Mouse (Mus musculus) cerebellum, adult 2 months (tissue): ENCODE measurements at regions not wholly inside any gene's neighbourhood (a gene's known extent, or its start where the extent isn't known, plus 50 kb on each side); places are given as distances from the start of the nearest gene placed in this dataset.
A peak's percentile ranks its signal among the peaks of the same experiment; 100 is the strongest.

Experiments used
- DNase-seq, 2 experiments: peaks; one replicate each; pipeline ENCODE4 v3.0.0; 2021
- H3K27ac ChIP-seq: fragments of 200-500 bp; 2 replicates; pipeline ENCODE4 v1.5.1; 2012; ENCODE audit warnings: low read length, control low read depth, inconsistent platforms; ENCODE audit not compliant: insufficient read depth
- H3K27me3 ChIP-seq: fragments of 200-500 bp; 2 replicates; pipeline ENCODE4 v1.6.1; 2012; ENCODE audit warnings: inconsistent platforms, mild to moderate bottlenecking, low read length, moderate library complexity; ENCODE audit not compliant: control insufficient read depth, insufficient read depth
- H3K4me1 ChIP-seq: fragments of 200-500 bp; 2 replicates; pipeline ENCODE4 v1.6.1; 2011; ENCODE audit warnings: low read length; ENCODE audit not compliant: control insufficient read depth, insufficient read depth
- H3K4me3 ChIP-seq: fragments of 200-500 bp; replicated peaks from 2 replicates; pipeline ENCODE3; 2011; ENCODE audit warnings: mild to moderate bottlenecking, low read depth, low read length, control low read depth; ENCODE audit not compliant: insufficient read depth
- CTCF ChIP-seq: fragments of 200-500 bp; IDR thresholded peaks from 2 replicates; pipeline ENCODE4 v1.5.1; 2011; ENCODE audit warnings: low read depth, mild to moderate bottlenecking, control low read depth, low read length, moderate library complexity, borderline replicate concordance; ENCODE audit not compliant: insufficient read depth
- POLR2A ChIP-seq: fragments of 200-500 bp; IDR thresholded peaks from 2 replicates; pipeline ENCODE4 v1.6.1; 2011; ENCODE audit warnings: low read length, control low read depth, borderline replicate concordance; ENCODE audit not compliant: insufficient read depth
- WGBS: fragments of 180-500 bp; shearing (Covaris S2); methylation state at CpG from one replicate; pipeline ENCODE4 v1.1.7; 2018; 5-methylcytosine and 5-hydroxymethylcytosine counted together

DNA sequence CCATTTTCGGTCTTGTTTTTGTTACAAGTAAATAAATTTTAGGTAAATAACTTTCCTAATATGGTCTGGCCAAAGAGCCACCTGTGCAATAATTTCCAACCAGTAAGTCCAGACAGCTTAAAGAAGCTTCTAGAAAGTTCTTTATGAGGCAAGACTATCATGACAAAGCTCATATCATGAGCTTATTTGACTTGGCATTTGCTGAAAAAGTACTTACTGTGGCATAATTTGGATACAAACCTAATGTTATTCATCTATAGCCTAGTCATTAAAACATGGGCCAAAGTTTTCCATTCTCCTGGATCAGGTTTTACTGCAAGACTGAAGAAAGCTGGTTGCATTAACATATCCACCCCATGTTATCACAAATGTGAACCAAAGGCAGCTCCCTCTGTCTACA is 182.1 kb upstream of the Thbs1 start:
- H3K27me3 ChIP-seq = no peaks in the 10 kb centered on the region
- 84% methylated on average over 1 of the region's 1 CpGs for WGBS
- DNase-seq = no peak
- H3K4me1 ChIP-seq = no peaks in the 10 kb centered on the region
- H3K4me3 ChIP-seq = no peak overlapping the region
- TF ChIP-seq POLR2A (no peak), CTCF (no peak)
- H3K27ac ChIP-seq = no peak overlapping the region

DNA sequence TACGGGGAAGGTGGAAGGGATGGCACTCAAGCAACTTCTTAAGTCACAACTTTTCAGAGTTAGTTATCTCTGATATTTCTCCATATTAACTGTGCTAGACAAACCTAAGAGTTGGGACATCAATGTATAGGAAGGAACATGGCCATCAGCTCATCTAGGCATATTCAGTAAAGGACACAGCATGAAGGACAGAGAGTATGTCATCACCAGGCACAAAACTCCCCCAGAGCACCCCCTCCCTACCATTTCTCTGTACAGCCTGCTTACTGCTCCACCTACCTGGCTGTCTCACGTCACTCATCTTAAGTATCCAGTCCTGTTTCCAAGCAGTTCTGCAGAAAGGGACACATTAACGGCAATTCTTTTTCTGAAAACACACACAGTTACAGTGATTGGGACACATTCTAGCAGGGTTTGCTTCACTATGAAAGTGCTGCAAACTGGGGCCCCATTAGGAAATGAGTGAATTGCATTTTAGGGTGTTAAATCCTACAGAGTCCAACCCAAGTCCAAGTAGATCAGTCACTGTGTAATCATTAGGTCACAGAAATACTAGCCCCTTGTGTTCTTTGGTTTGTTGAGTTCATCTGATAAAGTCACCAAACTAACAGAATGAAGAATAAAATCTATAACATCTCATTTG is 180.7 kb upstream of the Thbs1 start:
- H3K27ac ChIP-seq = no peak overlapping the region
- H3K4me1 ChIP-seq = no peaks in the 10 kb centered on the region
- no peak for DNase-seq
- TF ChIP-seq CTCF (no peak), POLR2A (no peak)
- WGBS = 90% methylated on average over 3 of the region's 3 CpGs
- H3K27me3 ChIP-seq = no peaks in the 10 kb centered on the region
- H3K4me3 ChIP-seq = no peak overlapping the region

DNA sequence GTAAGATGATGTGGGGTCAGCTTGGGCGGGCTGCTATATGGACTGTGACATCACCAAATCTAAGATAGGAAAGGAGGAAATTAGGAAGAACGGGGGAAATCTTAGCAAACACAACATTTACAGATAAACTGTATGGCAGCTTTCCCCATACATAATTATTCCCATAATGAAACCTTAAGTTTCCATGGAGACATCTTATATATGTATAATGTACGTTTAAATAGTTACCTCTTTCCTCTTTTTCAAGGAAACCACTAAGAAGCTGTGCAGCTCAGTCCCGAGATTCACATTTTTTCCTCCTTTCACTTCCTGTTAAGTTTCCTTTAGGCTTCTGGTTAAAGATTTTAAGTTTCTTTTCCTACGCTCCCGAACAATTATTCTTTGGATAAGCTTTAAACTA is 175.1 kb upstream of the Thbs1 start:
- Histone ChIP-seq H3K27me3 (no peaks in the 10 kb centered on the region), H3K27ac (no peak overlapping the region), H3K4me1 (no peaks in the 10 kb centered on the region), H3K4me3 (no peak overlapping the region)
- DNase-seq = no peak
- TF ChIP-seq POLR2A (no peak), CTCF (no peak)
- 89% methylated on average over 6 of the region's 6 CpGs for WGBS

DNA sequence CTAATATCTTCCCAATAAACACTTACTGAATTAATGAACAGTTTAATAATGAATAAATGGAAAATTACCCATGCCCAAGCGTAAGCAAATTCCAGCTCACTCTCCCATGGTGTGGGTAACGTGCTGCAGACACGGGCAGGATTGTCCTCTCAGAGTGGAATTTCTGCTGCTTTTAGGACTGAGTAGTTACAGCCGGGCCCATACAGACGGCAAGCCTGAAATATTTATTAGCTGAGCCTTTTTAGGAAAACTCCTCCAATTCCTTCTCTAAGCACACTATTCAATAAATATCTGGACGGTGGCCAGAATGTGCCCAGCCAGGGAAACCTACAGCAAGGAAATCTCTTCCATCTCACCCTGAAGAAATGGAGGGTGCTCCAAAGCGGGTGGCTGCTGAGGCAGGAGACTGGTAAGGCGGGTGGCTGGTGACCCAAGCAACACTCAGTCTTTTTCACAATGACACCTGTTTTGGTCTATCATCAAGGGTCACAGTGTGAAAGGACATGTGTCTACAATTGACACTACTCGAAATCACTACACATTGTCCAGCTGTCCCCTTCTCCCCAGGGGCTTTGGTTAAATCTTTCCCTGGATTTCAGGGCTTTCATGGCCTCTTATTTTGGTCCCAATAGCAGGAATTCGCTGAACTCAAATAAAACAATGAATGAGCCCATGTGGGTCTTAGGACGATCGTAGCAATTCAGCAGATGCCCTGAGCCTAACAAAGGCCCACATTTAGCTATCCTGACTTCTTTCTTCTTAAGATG is 173.2 kb upstream of the Thbs1 start:
- 61% methylated on average over 12 of the region's 12 CpGs for WGBS
- no peak for TF ChIP-seq POLR2A
- no peak for TF ChIP-seq CTCF
- no peak overlapping the region for H3K27ac ChIP-seq
- H3K27me3 ChIP-seq = no peaks in the 10 kb centered on the region
- H3K4me1 ChIP-seq = no peaks in the 10 kb centered on the region
- no peak for DNase-seq
- H3K4me3 ChIP-seq = no peak overlapping the region

DNA sequence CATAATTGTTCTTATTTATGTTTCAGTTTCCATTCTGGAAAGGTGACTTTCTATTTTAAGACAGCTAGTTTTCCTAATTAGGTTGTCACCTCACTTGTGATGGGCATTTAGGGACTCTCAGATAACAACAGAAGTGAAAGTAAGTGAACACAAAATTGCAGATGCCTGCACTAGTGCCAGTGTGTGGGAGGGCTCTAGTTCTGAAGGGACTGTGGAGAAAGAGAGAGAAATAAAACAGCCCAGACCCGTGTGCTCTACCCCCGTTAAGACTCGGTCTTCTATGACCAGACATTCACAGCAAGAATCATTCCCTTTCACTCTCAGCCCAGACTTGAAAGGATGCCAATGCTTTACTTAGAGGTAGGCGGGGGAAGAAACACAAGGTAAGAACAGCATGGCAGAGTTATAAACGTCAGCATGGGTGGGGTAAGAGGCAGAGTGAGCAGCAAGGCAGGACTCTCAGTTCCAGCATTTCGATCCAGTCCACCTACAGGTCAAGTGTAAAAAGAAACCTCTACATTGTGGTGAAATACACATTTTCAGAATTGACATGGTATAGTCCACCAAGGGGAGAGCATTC is 170.1 kb upstream of the Thbs1 start:
- Histone ChIP-seq H3K27me3 (no peaks in the 10 kb centered on the region), H3K4me1 (no peaks in the 10 kb centered on the region), H3K27ac (no peak overlapping the region), H3K4me3 (no peak overlapping the region)
- DNase-seq = peak in 1 of 2 experiments; percentile 1
- TF ChIP-seq POLR2A = no peak
- TF ChIP-seq CTCF = no peak
- WGBS = 22% methylated on average over 6 of the region's 6 CpGs

DNA sequence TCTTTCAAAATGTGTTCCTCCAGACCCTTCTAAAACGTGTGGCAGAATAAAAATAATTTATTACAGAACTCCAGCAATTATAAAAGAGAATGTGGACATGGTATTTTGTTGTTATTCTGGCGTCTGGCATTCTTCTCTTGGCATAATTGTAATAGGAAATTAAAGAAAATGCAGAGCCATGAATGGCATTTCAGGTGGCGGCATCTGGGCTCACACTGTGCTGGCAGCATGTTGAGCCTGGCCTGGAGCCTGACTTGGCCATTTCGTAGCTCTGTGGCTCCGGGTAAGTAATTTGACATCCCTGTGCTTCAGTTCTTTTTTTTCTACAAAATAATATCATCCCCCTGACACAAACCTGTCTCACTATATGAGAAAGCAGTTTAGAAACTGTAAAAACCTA is 168.0 kb upstream of the Thbs1 start:
- TF ChIP-seq POLR2A (no peak), CTCF (no peak)
- Histone ChIP-seq H3K4me3 (no peak overlapping the region), H3K4me1 (no peaks in the 10 kb centered on the region), H3K27ac (no peak overlapping the region), H3K27me3 (no peaks in the 10 kb centered on the region)
- DNase-seq = peak; percentile 40 to 54
- WGBS = 7% methylated on average over 5 of the region's 5 CpGs

DNA sequence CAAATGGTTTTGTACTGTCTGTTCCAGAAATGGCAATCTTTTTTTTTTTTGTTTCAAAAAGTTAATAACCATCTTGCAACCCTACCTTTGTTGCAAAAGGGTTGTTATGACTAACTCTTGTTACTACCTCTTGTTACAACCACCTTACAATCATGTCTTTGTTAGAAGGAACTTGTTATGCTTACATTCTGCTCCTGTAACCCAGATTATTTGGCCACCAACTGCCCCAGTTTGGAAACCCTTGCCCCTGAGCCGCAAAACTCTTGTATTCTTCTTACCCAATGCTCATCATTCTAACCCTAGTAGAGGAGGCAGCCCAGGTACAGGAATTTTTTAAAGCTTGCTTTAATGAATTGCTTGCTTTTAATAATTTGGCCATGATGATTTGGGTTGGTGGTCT is 167.4 kb upstream of the Thbs1 start:
- TF ChIP-seq CTCF (no peak), POLR2A (no peak)
- Histone ChIP-seq H3K27ac (no peak overlapping the region), H3K4me1 (no peaks in the 10 kb centered on the region), H3K27me3 (no peaks in the 10 kb centered on the region), H3K4me3 (no peak overlapping the region)
- no peak for DNase-seq
- WGBS = 95% methylated on average over 1 of the region's 1 CpGs

DNA sequence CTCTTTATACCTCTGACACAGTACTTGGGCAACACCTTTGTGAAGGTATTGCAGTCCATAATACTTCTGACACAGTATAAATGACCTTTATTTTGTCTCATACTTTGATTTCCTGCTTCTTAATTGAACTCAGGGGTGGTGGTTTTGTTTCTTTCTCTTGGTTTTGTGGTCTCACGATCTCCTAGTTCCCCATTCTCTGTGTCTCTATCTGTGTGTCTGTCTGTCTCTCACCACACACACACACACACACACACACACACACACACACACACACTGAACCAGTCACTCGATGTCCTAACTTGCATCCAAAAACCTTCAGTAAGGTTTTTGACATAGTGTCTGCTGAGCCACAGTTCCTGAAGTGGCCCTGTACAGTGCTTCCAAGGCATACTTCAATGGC is 166.7 kb upstream of the Thbs1 start:
- TF ChIP-seq POLR2A (no peak), CTCF (no peak)
- no peak for DNase-seq
- Histone ChIP-seq H3K4me1 (no peaks in the 10 kb centered on the region), H3K27ac (no peak overlapping the region), H3K4me3 (no peak overlapping the region), H3K27me3 (no peaks in the 10 kb centered on the region)
- 98% methylated on average over 2 of the region's 2 CpGs for WGBS
